Mouse (Mus musculus): ENCODE results near the gene Ube2t.

GRCm38 (mm10) chr1:135020281-135020940 is 58.0 kb downstream of the Ube2t start:
- no peak for TF ChIP-seq POLR2A (IDR thresholded peaks at IDR 0.05; ENCODE audit: extremely low read depth, insufficient read depth, low read length)
- no peak for TF ChIP-seq CTCF (IDR thresholded peaks at IDR 0.05; ENCODE audit: low read depth, low read length)

Measured in liver, adult 2 months (tissue).